Mouse (Mus musculus): Measurements from ENCODE around the gene Actr6.
"Not testable (repeated sequence)": the region's sequence is repeated elsewhere in the genome, so short reads cannot be mapped to it uniquely, and the experiment has no call there.

Actr6 gene

GRCm38 (mm10) chr10:89738395-89738794 is 6.3 kb upstream of the Actr6 start:
- DNase-seq (ENCODE audit: low read depth, low spot score), result no peak

DNA sequence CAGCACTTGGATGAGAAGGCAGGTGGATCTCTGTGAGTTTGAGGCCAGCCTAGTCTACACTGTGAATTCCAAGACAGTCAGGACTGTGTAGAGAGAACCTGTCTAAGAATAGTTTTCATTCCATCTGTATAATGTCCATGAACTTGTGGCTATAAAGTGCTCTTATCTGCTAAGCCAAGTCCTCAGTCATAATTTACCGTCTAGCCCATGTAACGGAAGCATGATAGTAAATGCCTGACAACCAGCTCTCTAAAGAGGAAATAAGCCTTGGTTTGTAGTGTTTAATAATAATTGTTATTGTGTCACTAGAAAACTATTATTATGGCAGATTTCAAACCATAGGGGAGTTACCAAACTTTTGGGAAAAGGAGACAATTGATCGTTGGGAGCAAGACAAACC is 5.8 kb upstream of the Actr6 start:
- DNase-seq (ENCODE audit: low read depth, low spot score), result no peak

GRCm38 (mm10) chr10:89737092-89737491 is 5.0 kb upstream of the Actr6 start:
- no peak for DNase-seq (ENCODE audit: low read depth, low spot score)

DNA sequence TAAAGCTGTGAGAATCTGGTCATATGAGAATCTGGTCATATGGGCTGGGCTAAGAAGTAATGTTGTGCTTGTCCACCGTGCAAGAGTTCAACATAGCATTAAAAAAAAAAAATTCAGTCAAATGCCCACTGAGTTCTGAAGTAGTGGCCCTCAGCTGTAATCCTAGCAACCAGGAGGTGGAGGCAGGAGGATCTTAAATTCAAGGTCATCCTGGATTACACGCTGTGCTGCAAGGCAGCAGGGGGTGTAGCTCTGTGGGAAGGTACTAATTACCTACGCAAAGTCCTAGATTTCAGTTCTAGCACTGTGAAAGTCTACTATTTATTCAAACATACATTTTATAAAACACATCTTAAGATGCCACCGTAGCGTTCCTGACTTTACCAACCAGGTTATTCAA is 754 bp downstream of the Actr6 start:
- DNase-seq (ENCODE audit: low read depth, low spot score), result peak; percentile 20

DNA sequence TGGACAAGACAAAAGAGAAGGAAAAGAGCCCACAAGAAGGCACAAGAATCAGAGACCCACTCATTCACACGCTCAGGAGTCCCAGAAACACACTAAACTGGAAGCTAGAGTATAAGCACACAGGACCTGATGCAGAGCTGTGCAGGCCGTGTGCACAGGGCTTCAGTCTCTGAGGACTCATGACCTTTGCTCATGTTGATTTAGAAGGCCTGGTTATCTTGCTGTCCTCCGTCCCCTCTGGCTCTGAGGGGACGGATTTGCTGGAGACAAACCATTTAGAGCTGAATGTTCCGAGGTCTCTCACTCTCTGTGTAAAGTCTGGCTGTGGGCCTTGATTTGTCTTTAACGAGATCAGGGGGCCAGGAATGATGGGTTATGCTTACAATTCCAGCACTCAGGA is 1.7 kb downstream of the Actr6 start:
- DNase-seq (ENCODE audit: low read depth, low spot score), result no peak

GRCm38 (mm10) chr10:89722247-89723195 is 9.6 kb downstream of the Actr6 start:
- DNase-seq (ENCODE audit: low read depth, low spot score), result no peak

DNA sequence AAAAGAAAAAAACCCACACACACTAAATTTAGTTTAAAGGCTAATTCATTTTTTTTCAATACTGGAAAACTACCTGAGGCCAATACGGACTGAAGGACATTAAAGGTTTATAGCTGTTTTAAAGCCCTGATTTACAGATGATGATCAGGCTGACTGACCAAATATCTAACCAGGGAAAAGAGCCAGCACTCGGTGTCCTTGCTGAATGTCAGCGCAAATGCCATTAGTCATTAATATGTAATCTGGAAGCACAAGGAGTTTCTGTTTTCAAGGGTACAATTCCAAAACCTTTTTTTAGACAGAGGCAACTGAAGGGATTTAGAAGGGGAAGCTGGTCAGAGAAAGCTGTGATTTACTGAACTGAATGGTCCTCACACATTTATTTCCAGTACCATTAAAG is 11.3 kb downstream of the Actr6 start:
- no peak for DNase-seq (ENCODE audit: low read depth, low spot score)

GRCm38 (mm10) chr10:89720252-89720651 is 11.8 kb downstream of the Actr6 start:
- DNase-seq (ENCODE audit: low read depth, low spot score), result no peak

GRCm38 (mm10) chr10:89714910-89715309 is 17.2 kb downstream of the Actr6 start:
- DNase-seq (ENCODE audit: low read depth, low spot score), result no peak

GRCm38 (mm10) chr10:89708720-89709119 is 23.4 kb downstream of the Actr6 start:
- no peak for DNase-seq (ENCODE audit: low read depth, low spot score)

- no peak for DNase-seq (ENCODE audit: low read depth, low spot score)
Measured at GRCm38 (mm10) chr10:89707397-89707796, 24.7 kb downstream of the Actr6 start.

DNA sequence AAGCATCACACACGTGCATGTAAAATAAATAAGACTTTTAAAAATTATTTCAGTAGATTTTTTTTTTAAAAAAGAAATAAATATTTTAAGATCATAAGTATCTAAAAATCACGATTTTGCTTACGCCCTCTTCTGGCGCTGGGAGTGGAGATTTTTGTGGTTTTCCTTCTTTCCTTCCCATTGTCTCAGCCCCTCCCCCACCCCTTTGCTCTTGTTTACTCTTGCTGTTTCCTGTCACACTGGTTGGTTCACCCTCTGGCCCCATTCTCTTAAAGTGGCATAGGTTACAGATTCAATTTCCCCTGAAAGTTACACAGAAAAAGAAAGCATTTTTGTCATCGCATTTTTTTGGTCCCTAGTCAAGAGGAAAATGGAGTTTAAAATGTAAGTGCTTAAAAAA is 29.1 kb downstream of the Actr6 start:
- DNase-seq (ENCODE audit: low read depth, low spot score), result peak; percentile 82

GRCm38 (mm10) chr10:89697956-89698355 is 34.1 kb downstream of the Actr6 start:
- no peak for DNase-seq (ENCODE audit: low read depth, low spot score)

- DNase-seq (ENCODE audit: low read depth, low spot score), result not testable (repeated sequence)
Measured at GRCm38 (mm10) chr10:89696270-89696669, 35.8 kb downstream of the Actr6 start.

GRCm38 (mm10) chr10:89695194-89695911 is 36.7 kb downstream of the Actr6 start:
- no peak for DNase-seq (ENCODE audit: low read depth, low spot score)

- no peak for DNase-seq (ENCODE audit: low read depth, low spot score)
Measured at GRCm38 (mm10) chr10:89690021-89690420, 42.1 kb downstream of the Actr6 start.

DNA sequence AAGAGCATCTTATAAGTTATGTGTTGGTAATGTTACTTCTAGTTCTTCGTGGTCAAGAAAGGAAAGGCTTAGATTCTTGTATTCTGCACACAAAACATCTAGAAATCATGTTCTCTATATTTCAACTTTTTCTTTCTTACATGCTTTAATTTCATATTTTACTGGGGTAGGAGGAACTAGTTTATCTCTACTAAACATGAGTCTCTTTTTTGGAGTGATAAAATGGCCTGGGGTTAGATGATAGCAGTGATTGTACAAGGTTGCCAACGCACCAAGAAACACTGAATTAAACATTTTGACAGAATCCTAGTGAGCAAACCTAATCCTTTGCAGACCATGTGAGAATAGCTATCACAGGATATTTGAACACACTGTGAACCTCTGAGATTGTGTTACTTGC is 44.6 kb downstream of the Actr6 start:
- DNase-seq (ENCODE audit: low read depth, low spot score), result no peak

- peak; percentile 96 for DNase-seq (ENCODE audit: low read depth, low spot score)
Measured at GRCm38 (mm10) chr10:89686139-89686808, 45.8 kb downstream of the Actr6 start, which contains the start of gene Scyl2. Scyl2 (minus strand) TSS chr10:89686285.

- no peak for DNase-seq (ENCODE audit: low read depth, low spot score)
Measured at GRCm38 (mm10) chr10:89685391-89686138, 46.5 kb downstream of the Actr6 start.

DNA sequence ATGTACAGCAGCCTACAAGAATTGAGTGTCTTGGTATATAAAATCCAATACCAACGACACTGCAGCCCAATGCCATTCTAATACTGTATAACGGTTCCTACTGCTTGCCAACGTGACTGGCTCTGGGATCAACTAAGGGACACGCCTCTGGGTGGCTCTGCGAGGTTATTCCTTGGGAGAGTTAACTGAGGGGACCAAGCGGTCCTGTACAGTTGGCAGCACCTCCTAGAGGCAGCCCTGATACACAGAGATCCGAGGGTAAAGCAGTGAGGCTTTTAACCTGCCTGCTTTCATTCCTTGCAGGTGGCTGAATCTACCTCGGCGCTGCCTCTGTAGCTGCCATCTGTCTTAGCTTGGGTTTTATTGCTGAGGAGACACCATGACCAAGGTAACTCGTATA is 49.1 kb downstream of the Actr6 start:
- no peak for DNase-seq (ENCODE audit: low read depth, low spot score)

- no peak for DNase-seq (ENCODE audit: low read depth, low spot score)
Measured at GRCm38 (mm10) chr10:89682157-89682556, 49.9 kb downstream of the Actr6 start.

All from CD4-positive helper T cell, adult 2 months (primary cell).